Mouse (Mus musculus): ENCODE measurements around the gene Syne1.

Syne1 gene

GRCm38 (mm10) chr10:4983919-4984318 is 567.4 kb downstream of the Syne1 start:
- DNase-seq (ENCODE audit: low spot score in 2 of 2), result no peak

GRCm38 (mm10) chr10:4977374-4977773 is 573.9 kb downstream of the Syne1 start:
- DNase-seq (ENCODE audit: low spot score in 2 of 2), result no peak

GRCm38 (mm10) chr10:4976557-4976956 is 574.7 kb downstream of the Syne1 start:
- DNase-seq (ENCODE audit: low spot score in 2 of 2), result no peak

GRCm38 (mm10) chr10:4974246-4974645 is 577.0 kb downstream of the Syne1 start:
- DNase-seq (ENCODE audit: low spot score in 2 of 2), result no peak

- no peak for DNase-seq (ENCODE audit: low spot score in 2 of 2)
These were observed 579.3 kb downstream of the Syne1 start for GRCm38 (mm10) chr10:4972026-4972425.

GRCm38 (mm10) chr10:4971586-4971985 is 579.7 kb downstream of the Syne1 start:
- no peak for DNase-seq (ENCODE audit: low spot score in 2 of 2)

DNA sequence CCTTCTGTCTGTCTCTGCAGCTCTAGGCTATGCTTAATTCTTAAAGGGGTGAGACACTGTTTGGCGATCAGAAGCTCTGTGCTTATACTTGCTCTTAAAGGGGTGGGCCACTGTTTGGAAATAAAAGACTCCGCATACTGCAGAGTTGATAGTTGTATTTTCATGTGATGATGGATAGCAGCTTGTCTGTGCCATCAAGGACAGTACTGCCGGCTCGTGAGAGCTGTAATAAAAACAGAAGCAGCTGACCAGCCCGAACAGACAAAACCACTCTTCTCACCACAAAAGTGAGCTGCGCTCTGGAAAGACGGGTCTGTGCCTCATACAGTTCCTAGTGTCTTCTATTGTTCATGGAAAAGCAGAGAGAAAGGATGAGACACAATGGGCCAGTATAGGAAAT is 580.1 kb downstream of the Syne1 start:
- no peak for DNase-seq (ENCODE audit: low spot score in 2 of 2)

Data from urinary bladder, adult 18-20 months (tissue).